Mouse (Mus musculus): ENCODE results near the gene Il2rb. TPM values are rescaled to one million over a fixed set of nuclear protein-coding genes. Genes with fewer than 3 reads are reported as not detected.

The Il2rb gene
- polyA plus RNA-seq, 1 experiment from 2014 or later = not detected

GRCm38 (mm10) chr15:78447746-78448535 lies 47.1 kb downstream of the Il2rb start:
- Histone ChIP-seq H3K27ac (ENCODE audit: poor library complexity, severe bottlenecking) (peak overlapping the region; percentile 89), H3K4me2 (peak overlapping the region; percentile 70), H3K27me3 (replicated peaks) (no peaks in the 10 kb centered on the region), H3K4me3 (peak overlapping the region; percentile 31), H3K9ac (peak overlapping the region; percentile 62), H3K9me3 (replicated peaks) (no peaks in the 10 kb centered on the region), H3K4me1 (replicated peaks) (peaks cover 35% of the 10 kb centered on the region), H3K36me3 (no peaks in the 10 kb centered on the region)
- under 1% methylated on average over 22 of the region's 22 CpGs for WGBS
- no peak for ATAC-seq (ENCODE audit: insufficient number of reproducible peaks, low FRiP score)

GRCm38 (mm10) chr15:78447121-78447520 lies 48.0 kb downstream of the Il2rb start:
- no peak overlapping the region for H3K9ac ChIP-seq
- WGBS = 35% methylated on average over 7 of the region's 7 CpGs
- H3K36me3 ChIP-seq = no peaks in the 10 kb centered on the region
- no peak overlapping the region for H3K27ac ChIP-seq (ENCODE audit: poor library complexity, severe bottlenecking)
- H3K4me1 ChIP-seq (replicated peaks) = peaks cover 35% of the 10 kb centered on the region
- H3K4me3 ChIP-seq = no peak overlapping the region
- no peaks in the 10 kb centered on the region for H3K27me3 ChIP-seq (replicated peaks)
- H3K4me2 ChIP-seq = no peak overlapping the region
- no peak for ATAC-seq (ENCODE audit: insufficient number of reproducible peaks, low FRiP score)
- H3K9me3 ChIP-seq (replicated peaks) = no peaks in the 10 kb centered on the region

- no peak overlapping the region for H3K4me2 ChIP-seq
- H3K27ac ChIP-seq (ENCODE audit: poor library complexity, severe bottlenecking) = no peak overlapping the region
- H3K36me3 ChIP-seq = no peaks in the 10 kb centered on the region
- H3K27me3 ChIP-seq (replicated peaks) = no peaks in the 10 kb centered on the region; the same call in 1 of the 2 replicates
- no peak for ATAC-seq (ENCODE audit: insufficient number of reproducible peaks, low FRiP score)
- H3K9me3 ChIP-seq (replicated peaks) = no peaks in the 10 kb centered on the region
- H3K9ac ChIP-seq = no peak overlapping the region
- no peak overlapping the region for H3K4me3 ChIP-seq
- peaks cover 45% of the 10 kb centered on the region for H3K4me1 ChIP-seq (replicated peaks)
- 45% methylated on average over 6 of the region's 6 CpGs for WGBS
These were observed 51.2 kb downstream of the Il2rb start for GRCm38 (mm10) chr15:78443857-78444256.

GRCm38 (mm10) chr15:78442231-78442630 lies 52.8 kb downstream of the Il2rb start:
- Histone ChIP-seq H3K27me3 (replicated peaks) (no peaks in the 10 kb centered on the region; the same call in 1 of the 2 replicates), H3K4me2 (no peak overlapping the region), H3K9me3 (replicated peaks) (no peaks in the 10 kb centered on the region), H3K4me3 (no peak overlapping the region), H3K36me3 (no peaks in the 10 kb centered on the region), H3K4me1 (replicated peaks) (peaks cover 56% of the 10 kb centered on the region), H3K9ac (no peak overlapping the region), H3K27ac (ENCODE audit: poor library complexity, severe bottlenecking) (no peak overlapping the region)
- no peak for ATAC-seq (ENCODE audit: insufficient number of reproducible peaks, low FRiP score)
- 90% methylated on average over 19 of the region's 19 CpGs for WGBS

- H3K36me3 ChIP-seq = peaks cover 8% of the 10 kb centered on the region; the same call in 1 of the 2 replicates
- no peak overlapping the region for H3K9ac ChIP-seq
- no peaks in the 10 kb centered on the region for H3K9me3 ChIP-seq (replicated peaks)
- WGBS = 71% methylated on average over 9 of the region's 9 CpGs
- no peak overlapping the region for H3K27ac ChIP-seq (ENCODE audit: poor library complexity, severe bottlenecking)
- peaks cover 16% of the 10 kb centered on the region for H3K27me3 ChIP-seq (replicated peaks)
- no peak overlapping the region for H3K4me2 ChIP-seq
- H3K4me1 ChIP-seq (replicated peaks) = peaks cover 62% of the 10 kb centered on the region
- no peak overlapping the region for H3K4me3 ChIP-seq
- ATAC-seq (ENCODE audit: insufficient number of reproducible peaks, low FRiP score) = no peak
These were observed 56.1 kb downstream of the Il2rb start for GRCm38 (mm10) chr15:78438973-78439372.

- no peak overlapping the region for H3K4me3 ChIP-seq
- WGBS = 57% methylated on average over 8 of the region's 8 CpGs
These were observed 56.6 kb downstream of the Il2rb start for GRCm38 (mm10) chr15:78438505-78438904.

GRCm38 (mm10) chr15:78438018-78438394 lies 57.1 kb downstream of the Il2rb start:
- no peak overlapping the region for H3K4me3 ChIP-seq
- H3K27ac ChIP-seq (ENCODE audit: poor library complexity, severe bottlenecking) = no peak overlapping the region
- no peak overlapping the region for H3K4me2 ChIP-seq
- H3K9ac ChIP-seq = 0 out of 2 replicates have a peak overlapping the region, but pooled peaks have one; percentile 27
- no peak for ATAC-seq (ENCODE audit: insufficient number of reproducible peaks, low FRiP score)
- H3K36me3 ChIP-seq = peaks cover 17% of the 10 kb centered on the region; the same call in 1 of the 2 replicates
- H3K9me3 ChIP-seq (replicated peaks) = no peaks in the 10 kb centered on the region
- H3K4me1 ChIP-seq (replicated peaks) = peaks cover 57% of the 10 kb centered on the region
- H3K27me3 ChIP-seq (replicated peaks) = peaks cover 16% of the 10 kb centered on the region
- WGBS = 29% methylated on average over 4 of the region's 4 CpGs

More at GRCm38 (mm10) chr15:78438505-78438904, 56.6 kb downstream of the Il2rb start:
- Histone ChIP-seq H3K9ac (no peak overlapping the region), H3K4me1 (replicated peaks) (peaks cover 58% of the 10 kb centered on the region), H3K27ac (ENCODE audit: poor library complexity, severe bottlenecking) (no peak overlapping the region), H3K36me3 (peaks cover 12% of the 10 kb centered on the region; the same call in 1 of the 2 replicates), H3K9me3 (replicated peaks) (no peaks in the 10 kb centered on the region), H3K27me3 (replicated peaks) (peaks cover 16% of the 10 kb centered on the region), H3K4me2 (no peak overlapping the region)
- no peak for ATAC-seq (ENCODE audit: insufficient number of reproducible peaks, low FRiP score)

- H3K4me3 ChIP-seq = peak overlapping the region; percentile 34
- peak overlapping the region; percentile 26 for H3K27ac ChIP-seq (ENCODE audit: poor library complexity, severe bottlenecking)
- no peaks in the 10 kb centered on the region for H3K9me3 ChIP-seq (replicated peaks)
- ATAC-seq (ENCODE audit: insufficient number of reproducible peaks, low FRiP score) = peak; percentile 7
- peak overlapping the region; percentile 68 for H3K4me2 ChIP-seq
- peak overlapping the region; percentile 27; the same call in 1 of the 2 replicates for H3K9ac ChIP-seq
- H3K4me1 ChIP-seq (replicated peaks) = peaks cover 57% of the 10 kb centered on the region
- peaks cover 16% of the 10 kb centered on the region for H3K27me3 ChIP-seq (replicated peaks)
- H3K36me3 ChIP-seq = peaks cover 19% of the 10 kb centered on the region; the same call in 1 of the 2 replicates
- WGBS = 15% methylated on average over 23 of the region's 23 CpGs
These were observed 57.6 kb downstream of the Il2rb start for GRCm38 (mm10) chr15:78437237-78438017.

GRCm38 (mm10) chr15:78436380-78437192 lies 58.5 kb downstream of the Il2rb start:
- peak overlapping the region; percentile 68 for H3K4me2 ChIP-seq
- peak; percentile 43 for ATAC-seq (ENCODE audit: insufficient number of reproducible peaks, low FRiP score)
- WGBS = 15% methylated on average over 32 of the region's 32 CpGs
- H3K9ac ChIP-seq = peak overlapping the region; percentile 27
- H3K36me3 ChIP-seq = peaks cover 19% of the 10 kb centered on the region; the same call in 1 of the 2 replicates
- H3K4me1 ChIP-seq (replicated peaks) = peaks cover 55% of the 10 kb centered on the region
- H3K9me3 ChIP-seq (replicated peaks) = no peaks in the 10 kb centered on the region
- peak overlapping the region; percentile 34 for H3K4me3 ChIP-seq
- H3K27me3 ChIP-seq (replicated peaks) = peaks cover 16% of the 10 kb centered on the region
- H3K27ac ChIP-seq (ENCODE audit: poor library complexity, severe bottlenecking) = 0 out of 2 replicates have a peak overlapping the region, but pooled peaks have one; percentile 26

GRCm38 (mm10) chr15:78435681-78436080 lies 59.4 kb downstream of the Il2rb start:
- H3K4me3 ChIP-seq = no peak overlapping the region
- no peak overlapping the region for H3K9ac ChIP-seq
- H3K4me1 ChIP-seq (replicated peaks) = peaks cover 47% of the 10 kb centered on the region
- H3K27me3 ChIP-seq (replicated peaks) = peaks cover 16% of the 10 kb centered on the region
- no peak overlapping the region for H3K4me2 ChIP-seq
- H3K27ac ChIP-seq (ENCODE audit: poor library complexity, severe bottlenecking) = no peak overlapping the region
- WGBS = 91% methylated on average over 11 of the region's 11 CpGs
- peaks cover 19% of the 10 kb centered on the region; the same call in 1 of the 2 replicates for H3K36me3 ChIP-seq
- no peak for ATAC-seq (ENCODE audit: insufficient number of reproducible peaks, low FRiP score)
- H3K9me3 ChIP-seq (replicated peaks) = no peaks in the 10 kb centered on the region
